Mouse (Mus musculus) c-Kit-positive CD71-positive TER-119-positive erythroid progenitor cells, embryonic 14.5 days (primary cell): ENCODE data around the gene Tmem54.

Experiments
- DNase-seq: peaks from one replicate; pipeline ENCODE4 v3.0.0-alpha.2; 2013; ENCODE audit warnings: low spot score

Tmem54 gene

DNA sequence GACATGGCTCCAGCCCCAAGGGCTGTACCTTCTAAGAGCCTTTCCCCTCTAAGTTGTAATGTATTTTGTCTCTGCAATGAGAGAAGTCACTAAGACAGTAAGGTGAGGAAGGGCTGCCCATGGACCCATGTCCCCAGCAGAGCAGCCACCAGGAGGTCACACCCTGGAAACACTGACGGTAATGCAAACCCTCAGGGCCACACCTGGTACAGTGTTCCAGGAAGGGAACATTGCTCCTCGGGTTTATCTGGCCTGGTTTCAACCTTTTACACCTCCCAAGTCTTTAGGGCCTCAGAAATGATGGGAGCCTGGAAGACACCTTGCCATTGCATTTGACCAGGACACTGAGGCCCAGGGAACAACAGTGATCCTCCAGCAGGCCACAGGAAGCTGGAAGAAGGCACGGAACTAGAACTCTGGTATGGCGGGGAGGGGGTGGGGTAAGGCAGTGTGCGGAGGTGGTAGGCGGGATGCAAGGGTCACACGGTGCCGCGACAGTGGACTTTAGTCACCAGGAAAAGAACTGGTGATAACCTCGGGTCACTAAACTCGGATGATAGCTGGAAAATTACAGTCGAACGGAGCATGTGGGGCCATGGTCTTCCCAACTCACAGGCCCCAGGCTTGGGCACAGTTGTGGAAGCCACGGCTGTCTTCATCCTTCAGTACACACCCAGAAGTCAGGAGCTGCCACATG is 3.1 kb upstream of the Tmem54 start:
- DNase-seq = no peak

GRCm38 (mm10) chr4:129106073-129106472 is 725 bp downstream of the Tmem54 start:
- DNase-seq = no peak

DNA sequence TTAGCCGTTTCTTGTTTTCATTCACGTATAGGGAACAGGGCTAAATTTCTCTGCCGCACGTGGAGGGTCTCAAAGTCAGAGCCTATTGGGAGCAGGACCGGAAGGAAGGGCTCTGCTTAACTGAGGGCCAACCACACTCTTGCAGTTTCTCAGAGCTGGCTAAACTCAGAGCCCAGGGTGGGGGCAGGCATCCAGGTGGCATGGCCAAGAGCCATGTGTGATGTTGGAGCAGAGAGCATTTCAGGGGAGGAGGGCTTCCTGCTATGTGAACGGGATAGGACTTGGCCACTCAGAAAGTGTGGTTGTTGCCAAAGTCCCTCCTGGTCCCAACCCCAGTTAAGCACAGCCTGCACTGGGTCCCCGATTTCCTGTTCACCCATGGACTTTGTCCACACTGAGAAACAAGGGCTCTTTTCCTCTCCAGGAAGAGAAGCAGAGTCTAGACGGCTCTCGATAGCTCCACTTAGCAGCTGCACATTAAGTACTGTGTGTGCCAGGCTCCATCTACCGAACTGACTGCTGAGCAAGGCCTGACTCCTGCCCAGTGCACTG is 2.1 kb downstream of the Tmem54 start:
- no peak for DNase-seq

DNA sequence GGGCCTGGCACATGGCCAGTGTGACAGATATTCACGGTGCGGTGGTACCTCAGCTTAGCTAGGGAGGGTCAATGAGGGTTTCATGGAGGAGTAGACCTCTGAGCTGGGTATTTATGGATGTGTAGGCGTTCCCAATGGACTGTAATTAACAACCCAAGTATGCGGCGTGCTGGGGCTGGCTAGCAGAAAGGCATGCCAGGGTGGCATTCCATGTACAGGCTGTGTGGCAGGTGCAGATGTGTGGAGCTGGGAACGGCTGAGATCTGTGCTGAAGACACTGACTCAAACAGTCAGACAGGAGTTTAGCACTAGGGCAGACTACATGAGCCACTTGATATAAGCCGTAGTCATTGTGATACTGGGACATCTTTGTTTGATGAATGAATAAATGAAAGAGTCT is 3.3 kb downstream of the Tmem54 start:
- no peak for DNase-seq

- no peak for DNase-seq
Measured at GRCm38 (mm10) chr4:129110804-129111203, 5.5 kb downstream of the Tmem54 start.

DNA sequence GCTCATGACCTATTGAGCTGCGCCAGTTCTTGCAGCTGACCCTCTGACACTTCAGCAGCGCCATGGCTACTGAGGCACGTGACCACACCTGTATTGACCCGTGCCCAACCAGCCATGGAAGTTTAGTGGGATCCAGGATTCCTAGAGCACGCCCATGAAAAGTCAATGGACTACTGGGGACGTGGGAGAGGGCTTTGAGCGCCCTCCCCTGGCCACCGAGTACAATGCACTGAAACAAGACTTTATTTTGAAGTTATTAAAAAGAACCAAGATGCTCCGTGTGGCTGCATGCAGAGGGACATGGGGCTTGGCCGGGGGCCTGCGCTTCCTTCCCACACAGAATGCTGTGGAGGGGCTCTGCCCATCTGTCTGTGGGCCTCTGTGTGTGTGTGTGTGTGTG is 6.0 kb downstream of the Tmem54 start:
- DNase-seq = no peak

DNA sequence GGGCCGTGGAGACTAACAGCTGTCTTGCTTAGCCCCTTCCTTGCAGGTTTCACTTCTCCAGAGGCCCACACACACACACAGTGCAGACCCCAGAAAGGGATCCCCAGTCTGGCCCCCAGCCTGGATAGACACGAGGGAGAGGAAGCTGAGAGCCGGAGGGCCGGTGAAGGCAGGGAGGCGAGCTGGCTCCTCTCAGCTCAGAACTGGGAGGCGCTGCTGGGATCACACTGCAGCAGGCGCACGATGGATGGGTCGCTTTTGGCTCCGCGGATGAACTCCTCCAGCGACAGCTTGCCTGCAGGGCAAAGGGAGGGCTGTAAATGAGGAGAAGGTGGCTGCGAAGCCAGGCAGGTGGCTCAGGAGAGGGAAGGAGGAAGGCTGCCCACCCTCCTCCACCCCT is 6.9 kb downstream of the Tmem54 start:
- DNase-seq = no peak

DNA sequence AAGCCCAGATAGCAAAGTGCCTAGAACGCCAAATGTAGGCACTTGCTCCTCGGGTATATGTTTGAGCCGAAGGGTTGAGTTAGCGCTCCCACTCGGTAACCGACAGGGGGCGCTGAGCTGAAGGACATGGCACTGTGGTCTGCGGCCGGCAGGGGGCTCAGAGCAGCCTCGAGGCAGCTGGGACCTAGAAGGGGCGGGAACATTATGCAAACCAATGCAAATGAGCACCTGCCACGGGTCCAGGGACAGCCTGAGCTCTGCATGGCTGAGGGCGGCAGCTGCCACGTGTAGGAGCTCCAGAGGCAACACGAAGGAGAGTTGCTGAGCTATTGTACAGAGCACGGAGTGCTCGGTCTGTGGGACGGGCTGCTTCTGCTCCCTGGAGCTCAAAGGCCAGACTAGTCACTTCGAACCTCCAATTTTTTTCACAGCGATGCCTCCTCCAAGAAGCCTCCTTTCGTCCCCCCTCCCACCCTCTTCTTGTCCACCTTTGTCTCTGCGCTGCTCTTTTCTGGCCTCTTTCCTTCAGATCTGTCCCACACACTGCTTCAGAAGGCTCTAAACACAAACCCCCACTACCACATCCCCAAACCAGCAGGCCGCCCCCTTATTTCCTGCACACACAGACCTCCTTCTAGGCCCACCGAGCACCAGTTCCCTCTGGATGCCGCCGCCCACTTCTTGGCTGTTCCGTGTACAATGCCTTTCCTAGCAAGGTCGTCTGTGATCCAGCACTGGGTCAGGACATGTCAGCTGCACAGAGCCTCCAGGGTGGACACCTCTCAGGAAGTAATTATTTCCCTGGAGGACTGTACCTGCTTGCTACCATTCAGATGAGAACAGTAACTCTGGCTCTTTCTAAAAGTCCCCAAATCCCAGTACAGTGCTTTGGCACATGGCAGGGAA is 8.0 kb downstream of the Tmem54 start:
- DNase-seq = peak; percentile 66

DNA sequence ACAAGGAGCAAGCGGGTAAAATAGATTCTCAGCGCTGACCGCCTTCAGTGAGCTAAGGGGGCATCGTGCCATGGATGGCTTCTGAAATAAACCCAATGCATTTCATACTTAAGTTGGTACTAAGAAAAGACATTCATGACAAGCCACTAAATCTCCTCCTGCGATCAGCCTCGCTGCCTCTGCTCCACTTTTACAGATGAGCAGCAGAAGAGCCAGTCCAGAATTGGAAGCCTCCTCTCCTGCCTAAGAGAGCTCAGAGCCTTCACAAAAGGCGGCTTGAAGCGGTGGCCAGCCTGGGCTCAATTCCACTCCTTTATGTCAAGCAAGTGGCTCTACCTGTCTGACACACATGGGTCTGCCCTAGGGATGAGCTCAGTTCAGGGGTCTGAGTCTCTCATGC is 11.4 kb downstream of the Tmem54 start:
- DNase-seq = no peak

GRCm38 (mm10) chr4:129117720-129118510 is 12.6 kb downstream of the Tmem54 start:
- DNase-seq = no peak

GRCm38 (mm10) chr4:129119708-129120107 is 14.4 kb downstream of the Tmem54 start:
- no peak for DNase-seq

GRCm38 (mm10) chr4:129120520-129121445 is 15.4 kb downstream of the Tmem54 start:
- no peak for DNase-seq

GRCm38 (mm10) chr4:129121569-129122086 is 16.3 kb downstream of the Tmem54 start, which contains the start of gene Hpca:
Hpca (minus strand) TSS chr4:129122036.
- DNase-seq = no peak

- no peak for DNase-seq
Measured at GRCm38 (mm10) chr4:129122107-129122506, 16.8 kb downstream of the Tmem54 start.

GRCm38 (mm10) chr4:129122719-129123118 is 17.4 kb downstream of the Tmem54 start:
- DNase-seq = no peak

- DNase-seq = no peak
Measured at GRCm38 (mm10) chr4:129124652-129125146, 19.4 kb downstream of the Tmem54 start.

GRCm38 (mm10) chr4:129125736-129126451 is 20.5 kb downstream of the Tmem54 start:
- DNase-seq = no peak

DNA sequence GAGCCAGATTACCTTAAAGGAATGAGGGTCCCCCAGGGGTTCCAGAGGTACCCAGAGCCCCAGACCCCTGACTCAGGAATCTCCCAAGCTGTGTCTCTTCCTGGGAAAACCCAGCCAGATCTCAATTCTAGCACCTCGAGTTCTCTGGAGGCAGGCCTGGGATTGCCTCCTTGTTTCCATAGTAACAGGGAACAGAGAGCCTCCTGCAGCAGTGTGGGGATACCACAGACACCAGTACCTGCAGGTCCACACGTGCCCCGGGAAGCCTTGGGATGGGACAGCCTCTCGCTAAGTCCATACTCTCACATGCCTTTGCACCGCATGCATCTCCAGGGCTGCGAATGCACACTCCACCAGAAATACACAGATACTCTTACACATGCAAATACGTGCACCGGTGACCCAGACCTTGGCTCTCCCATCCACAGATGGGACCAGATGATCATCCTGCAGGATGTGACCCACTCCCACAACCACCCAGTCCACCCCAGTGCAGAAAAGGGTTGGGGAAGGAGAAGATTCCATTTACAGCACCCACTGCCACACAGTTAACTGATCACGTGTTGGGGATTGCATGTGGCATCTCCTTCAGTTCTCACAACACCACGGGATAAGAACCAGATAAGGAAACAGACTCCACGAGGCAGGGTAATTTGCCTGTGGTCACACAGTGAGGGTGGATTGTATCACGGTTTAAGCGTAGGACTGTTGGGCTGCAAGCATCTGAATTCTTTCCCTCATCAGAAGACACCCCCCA is 23.4 kb downstream of the Tmem54 start:
- no peak for DNase-seq

- no peak for DNase-seq
Measured at GRCm38 (mm10) chr4:129129387-129129786, 24.0 kb downstream of the Tmem54 start.
